Mouse (Mus musculus): ENCODE measurements around the gene Cbx2. TPM values are rescaled to one million over a fixed set of nuclear protein-coding genes. Genes with fewer than 3 reads are reported as not detected.

The Cbx2 gene
- polyA plus RNA-seq, 1 experiment from 2014 or later: 84.2 TPM

DNA sequence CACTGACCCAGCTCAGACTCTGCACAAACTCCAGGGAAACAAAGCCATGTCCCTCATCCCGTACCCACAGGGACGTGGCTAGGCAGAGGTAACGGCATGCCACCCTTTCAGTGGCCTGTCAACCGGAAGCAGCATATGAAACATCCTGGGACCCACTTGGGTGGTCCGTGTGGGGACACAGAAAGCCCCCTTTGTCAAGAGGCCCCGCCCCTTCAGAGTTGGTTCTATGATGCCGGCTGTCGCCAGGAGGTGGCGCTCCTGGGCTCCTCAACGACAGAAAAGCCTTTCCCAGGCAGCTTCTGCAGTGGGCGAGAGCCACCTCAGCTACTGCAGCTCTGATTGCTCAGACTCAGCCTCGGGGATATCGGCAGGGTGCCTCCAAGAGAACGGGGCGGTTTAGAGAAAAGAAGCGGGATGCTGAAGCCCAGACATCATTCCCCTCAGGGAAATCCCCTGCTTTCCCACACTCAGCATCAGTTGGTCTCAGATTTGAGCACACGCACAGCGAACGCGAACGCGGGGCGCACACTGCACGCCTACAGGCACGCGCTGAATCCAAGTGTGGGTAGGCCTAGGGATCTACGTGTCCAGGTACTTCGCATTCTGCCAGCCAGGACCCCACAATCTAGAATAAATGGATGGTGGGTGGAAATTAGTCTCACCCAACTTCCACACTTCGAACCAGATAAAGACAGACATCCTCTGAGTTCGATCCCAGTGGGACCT lies 24.1 kb upstream of the Cbx2 start:
- H3K4me1 ChIP-seq: peaks cover 27% of the 10 kb centered on the region
- H3K27ac ChIP-seq: peak overlapping the region; percentile 65; the same call in 1 of the 2 replicates
- H3K4me2 ChIP-seq: peak overlapping the region; percentile 54
- WGBS: 4% methylated on average over 30 of the region's 30 CpGs
- peak overlapping the region; percentile 20 for H3K4me3 ChIP-seq (replicated peaks)
- no peaks in the 10 kb centered on the region for H3K9me3 ChIP-seq
- H3K9ac ChIP-seq: peak overlapping the region; percentile 1; the same call in 1 of the 2 replicates
- peak; percentile 83 for ATAC-seq (ENCODE audit: low FRiP score)
- H3K36me3 ChIP-seq (replicated peaks): no peaks in the 10 kb centered on the region
- H3K27me3 ChIP-seq: peaks cover 50% of the 10 kb centered on the region

- Histone ChIP-seq H3K9ac (peak overlapping the region; percentile 41; the same call in 1 of the 2 replicates), H3K4me1 (peaks cover 27% of the 10 kb centered on the region), H3K27ac (peak overlapping the region; percentile 65; the same call in 1 of the 2 replicates), H3K9me3 (no peaks in the 10 kb centered on the region), H3K4me3 (replicated peaks) (peak overlapping the region; percentile 20), H3K36me3 (replicated peaks) (no peaks in the 10 kb centered on the region), H3K4me2 (peak overlapping the region; percentile 54), H3K27me3 (peaks cover 44% of the 10 kb centered on the region)
- 2% methylated on average over 26 of the region's 26 CpGs for WGBS
- ATAC-seq (ENCODE audit: low FRiP score): peak; percentile 77
Measured at GRCm38 (mm10) chr11:118999361-118999804, 23.4 kb upstream of the Cbx2 start.

- no peaks in the 10 kb centered on the region for H3K36me3 ChIP-seq (replicated peaks)
- 74% methylated on average over 2 of the region's 2 CpGs for WGBS
- no peaks in the 10 kb centered on the region for H3K9me3 ChIP-seq
- H3K4me2 ChIP-seq: no peak overlapping the region
- no peak overlapping the region for H3K27ac ChIP-seq
- H3K4me3 ChIP-seq (replicated peaks): no peak overlapping the region
- no peak for ATAC-seq (ENCODE audit: low FRiP score)
- H3K9ac ChIP-seq: no peak overlapping the region
- peaks cover 48% of the 10 kb centered on the region for H3K27me3 ChIP-seq
- peaks cover 20% of the 10 kb centered on the region for H3K4me1 ChIP-seq
Measured at GRCm38 (mm10) chr11:119000877-119001276, 21.9 kb upstream of the Cbx2 start.

DNA sequence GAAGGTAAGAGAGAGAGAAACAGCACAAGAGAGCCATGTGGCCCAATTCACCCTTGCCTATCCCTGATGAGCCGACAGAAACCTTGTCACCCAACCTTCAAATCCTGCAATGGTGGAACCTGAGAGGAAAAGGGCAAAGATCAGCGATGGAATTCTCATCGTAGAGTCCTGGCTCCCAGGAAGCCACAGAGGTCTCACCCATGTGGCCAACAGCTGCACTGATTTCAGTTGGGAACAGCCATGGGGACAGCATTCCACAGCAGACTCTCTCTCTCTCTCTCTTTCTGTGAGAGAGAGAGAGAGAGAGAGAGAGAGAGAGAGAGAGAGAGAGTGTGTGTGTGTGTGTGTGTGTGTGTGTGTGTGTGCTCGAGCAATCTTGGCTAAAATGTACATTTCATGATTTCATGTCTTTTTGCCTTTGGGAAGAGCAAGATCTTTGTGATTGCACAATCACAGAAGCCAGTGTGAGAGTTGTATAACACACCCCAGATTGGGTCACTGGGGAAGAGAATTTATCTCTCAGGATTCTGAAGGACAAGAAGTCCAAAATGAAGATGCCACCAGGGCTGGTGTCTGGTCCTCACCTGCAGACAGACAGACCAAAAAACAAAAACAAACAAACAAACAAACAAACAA lies 21.2 kb upstream of the Cbx2 start:
- WGBS: 78% methylated on average over 4 of the region's 4 CpGs
- Histone ChIP-seq H3K9ac (no peak overlapping the region), H3K9me3 (no peaks in the 10 kb centered on the region), H3K27me3 (peaks cover 45% of the 10 kb centered on the region), H3K27ac (no peak overlapping the region), H3K4me3 (replicated peaks) (no peak overlapping the region), H3K36me3 (replicated peaks) (no peaks in the 10 kb centered on the region), H3K4me2 (no peak overlapping the region), H3K4me1 (peaks cover 20% of the 10 kb centered on the region)
- ATAC-seq (ENCODE audit: low FRiP score): no peak

GRCm38 (mm10) chr11:119005547-119006275 lies 17.1 kb upstream of the Cbx2 start:
- H3K4me2 ChIP-seq: no peak overlapping the region
- H3K36me3 ChIP-seq (replicated peaks): no peaks in the 10 kb centered on the region
- H3K27ac ChIP-seq: no peak overlapping the region
- H3K9me3 ChIP-seq: no peaks in the 10 kb centered on the region
- no peak for ATAC-seq (ENCODE audit: low FRiP score)
- H3K4me3 ChIP-seq (replicated peaks): no peak overlapping the region
- H3K4me1 ChIP-seq: no peaks in the 10 kb centered on the region
- 88% methylated on average over 10 of the region's 10 CpGs for WGBS
- no peak overlapping the region for H3K9ac ChIP-seq
- H3K27me3 ChIP-seq: peaks cover 27% of the 10 kb centered on the region

GRCm38 (mm10) chr11:119006462-119006861 lies 16.3 kb upstream of the Cbx2 start:
- Histone ChIP-seq H3K4me2 (no peak overlapping the region), H3K9me3 (no peaks in the 10 kb centered on the region), H3K27ac (no peak overlapping the region), H3K4me1 (no peaks in the 10 kb centered on the region), H3K4me3 (replicated peaks) (no peak overlapping the region), H3K27me3 (peaks cover 20% of the 10 kb centered on the region; the same call in 1 of the 2 replicates), H3K9ac (no peak overlapping the region), H3K36me3 (replicated peaks) (no peaks in the 10 kb centered on the region)
- 71% methylated on average over 3 of the region's 3 CpGs for WGBS
- no peak for ATAC-seq (ENCODE audit: low FRiP score)

GRCm38 (mm10) chr11:119007461-119008456 lies 15.0 kb upstream of the Cbx2 start:
- 0 out of 2 replicates have a peak, but pooled peaks have one; percentile 39 for ATAC-seq (ENCODE audit: low FRiP score)
- Histone ChIP-seq H3K27ac (no peak overlapping the region), H3K36me3 (replicated peaks) (no peaks in the 10 kb centered on the region)

DNA sequence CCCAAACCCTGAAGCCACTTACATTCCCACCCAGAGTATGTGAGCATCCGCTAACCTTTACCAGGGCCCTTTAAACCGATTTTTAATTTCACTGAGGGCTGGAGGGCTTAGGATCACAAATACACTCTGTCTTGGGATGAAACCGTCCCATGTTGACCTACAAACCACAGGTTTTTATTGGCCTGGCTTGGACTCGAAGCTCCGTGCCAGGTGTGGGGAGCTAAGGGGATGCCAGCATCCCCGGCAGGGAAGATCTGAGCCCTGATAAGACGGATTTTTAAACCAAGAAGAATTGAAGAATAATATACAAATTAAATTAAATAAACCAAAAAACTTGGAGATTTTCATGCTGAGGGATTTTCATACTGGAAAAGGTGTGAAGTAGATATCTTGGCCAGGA lies 8.3 kb upstream of the Cbx2 start:
- Histone ChIP-seq H3K9me3 (no peaks in the 10 kb centered on the region), H3K4me2 (no peak overlapping the region), H3K36me3 (replicated peaks) (no peaks in the 10 kb centered on the region), H3K9ac (no peak overlapping the region), H3K4me3 (replicated peaks) (no peak overlapping the region), H3K4me1 (peaks cover 6% of the 10 kb centered on the region; the same call in 1 of the 2 replicates), H3K27ac (no peak overlapping the region), H3K27me3 (peaks cover 6% of the 10 kb centered on the region; the same call in 1 of the 2 replicates)
- WGBS: 87% methylated on average over 7 of the region's 7 CpGs
- no peak for ATAC-seq (ENCODE audit: low FRiP score)

More at GRCm38 (mm10) chr11:119007461-119008456, 15.0 kb upstream of the Cbx2 start:
- H3K4me3 ChIP-seq (replicated peaks): peak overlapping the region; percentile 20
- H3K9me3 ChIP-seq: no peaks in the 10 kb centered on the region
- H3K4me1 ChIP-seq: no peaks in the 10 kb centered on the region
- peaks cover 12% of the 10 kb centered on the region; the same call in 1 of the 2 replicates for H3K27me3 ChIP-seq
- 24% methylated on average over 21 of the region's 21 CpGs for WGBS
- H3K4me2 ChIP-seq: peak overlapping the region; percentile 38
- H3K9ac ChIP-seq: no peak overlapping the region

DNA sequence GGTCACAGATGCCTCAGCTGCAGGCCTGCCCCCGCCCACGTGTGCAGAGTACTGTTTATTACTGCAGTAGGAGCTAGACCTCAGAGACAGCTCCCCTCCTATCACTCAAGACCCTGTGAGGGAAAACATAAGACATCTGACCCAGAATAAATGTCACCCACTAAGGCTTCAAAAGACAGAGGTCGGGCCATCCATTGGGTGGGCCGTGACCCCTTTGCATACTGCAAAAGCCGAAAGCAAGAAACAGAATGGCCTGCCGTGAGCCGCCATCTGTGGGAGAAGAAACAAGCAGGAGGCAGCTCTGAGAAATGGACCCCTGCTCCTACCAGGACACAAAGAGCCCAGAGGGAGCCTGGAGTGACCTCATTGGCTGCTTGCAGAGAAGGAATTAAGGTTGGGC lies 5.3 kb upstream of the Cbx2 start:
- Histone ChIP-seq H3K4me2 (no peak overlapping the region), H3K27me3 (peaks cover 29% of the 10 kb centered on the region), H3K4me3 (replicated peaks) (no peak overlapping the region), H3K27ac (no peak overlapping the region), H3K36me3 (replicated peaks) (no peaks in the 10 kb centered on the region), H3K9ac (no peak overlapping the region), H3K4me1 (peaks cover 15% of the 10 kb centered on the region), H3K9me3 (no peaks in the 10 kb centered on the region)
- 41% methylated on average over 7 of the region's 7 CpGs for WGBS
- no peak for ATAC-seq (ENCODE audit: low FRiP score)

DNA sequence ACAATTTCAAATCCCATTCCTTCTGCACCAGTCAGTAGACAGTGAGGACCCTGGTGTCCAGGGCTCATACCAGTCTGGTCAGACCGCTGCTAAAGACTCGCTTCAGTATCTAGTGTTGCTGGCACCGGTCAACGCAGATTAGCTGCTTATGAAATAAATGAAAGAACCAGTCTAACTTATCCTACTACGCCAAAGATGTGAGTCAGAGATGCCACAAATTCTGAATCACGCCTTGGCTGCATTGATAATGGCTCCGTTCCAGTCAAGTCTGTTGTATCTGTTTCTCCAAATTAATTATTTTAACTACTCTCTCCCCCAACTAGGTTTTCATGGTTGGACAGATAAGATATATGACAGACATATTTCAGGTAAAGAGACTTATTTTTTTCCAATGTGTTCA lies 1.6 kb upstream of the Cbx2 start:
- peaks cover 30% of the 10 kb centered on the region for H3K27me3 ChIP-seq
- no peak overlapping the region for H3K4me3 ChIP-seq (replicated peaks)
- H3K9me3 ChIP-seq: no peaks in the 10 kb centered on the region
- peaks cover 39% of the 10 kb centered on the region for H3K4me1 ChIP-seq
- ATAC-seq (ENCODE audit: low FRiP score): no peak
- no peak overlapping the region for H3K4me2 ChIP-seq
- peaks cover 18% of the 10 kb centered on the region for H3K36me3 ChIP-seq (replicated peaks)
- no peak overlapping the region for H3K27ac ChIP-seq
- 93% methylated on average over 7 of the region's 7 CpGs for WGBS
- H3K9ac ChIP-seq: no peak overlapping the region

DNA sequence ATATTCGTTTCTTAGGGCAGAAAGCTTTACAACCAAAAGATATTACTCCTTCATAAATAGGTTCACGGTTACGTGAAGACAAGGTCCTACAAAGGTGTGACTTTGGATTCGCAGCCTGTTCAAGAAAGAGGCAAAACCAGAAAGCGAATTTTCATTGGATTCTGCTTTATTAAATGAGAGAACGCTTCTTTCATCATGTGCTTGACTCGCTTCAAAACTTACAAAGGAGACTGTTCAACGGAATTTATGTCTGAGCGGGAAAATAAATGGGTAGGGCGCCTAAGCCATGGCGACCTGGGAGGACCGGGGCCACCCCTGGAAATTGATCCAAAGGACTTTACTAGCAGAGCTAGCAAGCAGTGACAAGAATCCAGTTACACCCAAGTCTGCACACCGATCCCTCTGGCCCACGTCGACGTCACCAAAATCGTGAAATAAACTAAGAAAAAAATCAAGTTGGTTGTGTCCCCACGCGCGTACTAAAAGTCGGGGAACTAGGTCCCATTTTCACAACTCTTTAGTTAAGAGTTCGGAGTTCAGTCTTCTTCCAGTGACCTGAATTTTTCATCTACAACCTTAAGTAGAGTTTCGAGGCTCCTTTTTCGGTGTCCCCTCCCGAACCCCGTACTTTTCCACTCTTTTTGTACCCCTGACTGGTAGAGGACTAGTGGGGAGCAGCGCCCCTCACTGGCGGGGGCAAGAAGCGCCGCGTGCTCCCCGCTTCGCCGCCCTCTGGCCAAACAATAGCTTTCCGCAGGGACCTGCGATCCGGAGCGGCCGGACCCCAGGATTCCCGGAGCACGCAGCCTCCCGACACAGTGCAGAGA lies 481 bp upstream of the Cbx2 start:
- peaks cover 47% of the 10 kb centered on the region for H3K4me1 ChIP-seq
- H3K4me2 ChIP-seq: peak overlapping the region; percentile 94
- peak overlapping the region; percentile 97 for H3K27ac ChIP-seq
- peak overlapping the region; percentile 98 for H3K9ac ChIP-seq
- no peak for ATAC-seq (ENCODE audit: low FRiP score)
- 4% methylated on average over 42 of the region's 42 CpGs for WGBS
- peaks cover 30% of the 10 kb centered on the region for H3K27me3 ChIP-seq
- H3K4me3 ChIP-seq (replicated peaks): peak overlapping the region; percentile 95
- H3K36me3 ChIP-seq (replicated peaks): peaks cover 29% of the 10 kb centered on the region
- no peaks in the 10 kb centered on the region for H3K9me3 ChIP-seq
